Mouse (Mus musculus) C2C12 (cell line): ENCODE measurements at regions not wholly inside any gene's neighbourhood (a gene's known extent, or its start where the extent isn't known, plus 50 kb on each side); places are given as distances from the start of the nearest gene placed in this dataset.
A peak's percentile ranks its signal among the peaks of the same experiment; 100 is the strongest.
"Not testable (repeated sequence)": the region's sequence is repeated elsewhere in the genome, so short reads cannot be mapped to it uniquely, and the experiment has no call there.

Source experiments
- H3K27me3 ChIP-seq: one replicate; pipeline ENCODE4 v1.6.1; 2011; ENCODE audit not compliant: control insufficient read depth, insufficient read depth, insufficient read length
- H3K36me3 ChIP-seq: one replicate; pipeline ENCODE4 v1.6.1; 2011; ENCODE audit not compliant: control insufficient read depth, insufficient read depth
- H3K4me3 ChIP-seq: one replicate; pipeline ENCODE4 v1.5.1; 2011; ENCODE audit warnings: mild to moderate bottlenecking, control low read depth; ENCODE audit not compliant: poor library complexity, insufficient read depth, severe bottlenecking
- H3K79me2 ChIP-seq: one replicate; pipeline ENCODE4 v1.6.1; 2011; ENCODE audit not compliant: control insufficient read depth, insufficient read depth
- H3K79me3 ChIP-seq: one replicate; pipeline ENCODE4 v1.6.1; 2011; ENCODE audit warnings: low read depth, control low read depth
- H3ac ChIP-seq: one replicate; pipeline ENCODE3; 2011; ENCODE audit warnings: low read depth; ENCODE audit not compliant: control insufficient read depth, insufficient read length
- CEBPB ChIP-seq: IDR thresholded peaks from one replicate; pipeline ENCODE4 v1.6.1; 2011; ENCODE audit warnings: low read depth, mild to moderate bottlenecking, control low read depth, moderate library complexity
- CTCF ChIP-seq: IDR thresholded peaks from one replicate; pipeline ENCODE4 v1.5.1; 2011; ENCODE audit not compliant: control insufficient read depth, insufficient read depth, insufficient read length
- FOSL1 ChIP-seq: IDR thresholded peaks from one replicate; pipeline ENCODE4 v1.8.0; 2011; ENCODE audit warnings: mild to moderate bottlenecking, low read length; ENCODE audit not compliant: poor library complexity, insufficient read depth, severe bottlenecking
- MAX ChIP-seq: IDR thresholded peaks from one replicate; pipeline ENCODE4 v1.6.1; 2011; ENCODE audit warnings: mild to moderate bottlenecking, control low read depth
- MYOD1 ChIP-seq: IDR thresholded peaks from one replicate; pipeline ENCODE4 v1.6.1; 2011; ENCODE audit warnings: low read depth; ENCODE audit not compliant: control insufficient read depth, insufficient read length
- MYOG ChIP-seq: IDR thresholded peaks from one replicate; pipeline ENCODE4 v1.6.1; 2011; ENCODE audit not compliant: control insufficient read depth, insufficient read length; ENCODE audit errors: extremely low read depth
- USF1 ChIP-seq: IDR thresholded peaks from one replicate; pipeline ENCODE4 v1.6.1; 2011; ENCODE audit warnings: low read depth, mild to moderate bottlenecking, control low read depth, moderate library complexity

DNA sequence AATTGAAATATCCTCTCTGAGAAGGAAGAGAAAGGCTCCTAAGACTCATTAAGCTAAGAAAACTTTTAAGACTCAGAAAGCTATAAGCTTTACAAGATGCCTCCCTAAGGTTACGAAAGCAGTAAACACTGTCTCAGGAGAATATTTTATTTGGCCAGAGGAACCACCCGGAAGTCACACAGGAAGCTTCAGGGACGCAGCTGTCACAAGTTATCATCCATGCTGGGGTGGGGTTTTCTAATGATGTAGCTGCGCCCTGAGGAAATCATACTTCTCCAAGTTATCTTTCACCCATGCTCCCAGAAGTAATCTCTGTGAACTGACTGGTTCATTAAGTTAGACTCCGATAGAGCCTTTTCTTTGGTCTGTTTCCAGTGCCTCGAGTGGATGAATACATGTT, 102.0 kb upstream of the Fam78b start:
- Histone ChIP-seq H3ac (no peak overlapping the region), H3K27me3 (no peaks in the 10 kb centered on the region), H3K79me3 (no peaks in the 10 kb centered on the region), H3K79me2 (no peaks in the 10 kb centered on the region), H3K4me3 (no peak overlapping the region), H3K36me3 (no peaks in the 10 kb centered on the region)
- TF ChIP-seq MYOD1 (peak; percentile 83), CTCF (no peak)

DNA sequence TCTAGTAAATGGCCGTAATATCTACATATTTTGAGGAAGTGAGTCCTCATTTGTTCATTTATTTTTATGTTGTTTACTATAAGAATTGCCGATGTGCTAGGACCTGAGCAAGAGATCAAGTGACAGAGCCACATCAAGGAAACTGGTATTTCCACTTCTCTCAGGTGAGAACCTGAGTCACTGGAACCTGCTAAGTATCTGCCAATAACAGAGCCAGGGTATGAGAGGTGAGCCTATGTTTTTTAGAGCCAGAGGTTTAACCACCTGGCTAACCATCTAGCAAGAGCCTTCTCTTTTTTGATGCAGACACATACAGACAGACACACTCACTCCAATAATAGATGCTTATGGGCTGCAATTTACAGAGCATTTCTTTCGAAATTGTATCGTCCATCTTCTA, 101.2 kb upstream of the Fam78b start:
- H3K4me3 ChIP-seq = no peak overlapping the region
- no peaks in the 10 kb centered on the region for H3K36me3 ChIP-seq
- H3K79me3 ChIP-seq = no peaks in the 10 kb centered on the region

DNA sequence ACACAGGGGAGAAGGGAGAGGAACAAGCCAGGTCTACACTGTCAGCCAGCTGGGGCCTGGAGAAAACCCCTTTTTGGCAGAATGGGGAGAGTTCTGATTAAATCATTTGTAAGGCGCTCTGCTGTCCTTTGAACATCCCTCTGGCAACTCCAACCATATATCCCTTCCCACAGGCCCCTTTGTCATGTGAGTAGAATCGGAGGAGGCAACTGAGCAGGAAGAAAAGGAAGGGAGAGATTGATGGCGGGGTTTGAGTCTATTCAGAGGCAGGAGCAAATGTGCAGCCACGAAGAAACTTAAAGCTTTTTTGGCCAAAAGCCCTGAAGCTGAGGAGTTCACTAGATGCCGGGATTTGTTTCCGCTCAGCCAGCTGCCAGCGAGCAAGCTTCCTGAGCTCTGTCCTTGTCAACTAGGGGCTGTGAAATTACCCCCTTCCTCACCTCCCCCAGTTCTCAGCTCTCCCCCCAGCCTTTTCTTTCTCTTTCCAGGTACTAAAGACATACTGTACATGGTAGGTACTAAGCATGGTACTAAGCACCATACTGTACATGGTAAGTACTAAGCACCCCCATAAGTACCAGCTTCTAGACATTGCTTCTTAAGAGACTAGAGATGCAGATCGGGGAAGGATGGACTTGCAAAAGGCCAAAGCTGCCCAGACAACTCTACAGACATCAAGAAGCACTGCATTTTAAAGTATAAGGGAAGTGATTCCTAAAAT, 100.6 kb upstream of the Fam78b start:
- no peaks in the 10 kb centered on the region for H3K79me2 ChIP-seq
- TF ChIP-seq CTCF = no peak
- no peak for TF ChIP-seq FOSL1
- TF ChIP-seq MAX = no peak
- no peak for TF ChIP-seq MYOG
- no peak for TF ChIP-seq USF1
- no peak for TF ChIP-seq CEBPB
- TF ChIP-seq MYOD1 = no peak

More for the DNA sequence above, 101.2 kb upstream of the Fam78b start:
- Histone ChIP-seq H3ac (no peak overlapping the region), H3K27me3 (no peaks in the 10 kb centered on the region), H3K79me2 (no peaks in the 10 kb centered on the region)
- no peak for TF ChIP-seq USF1
- no peak for TF ChIP-seq CTCF
- TF ChIP-seq MYOG = no peak
- no peak for TF ChIP-seq CEBPB
- no peak for TF ChIP-seq MYOD1
- no peak for TF ChIP-seq MAX
- no peak for TF ChIP-seq FOSL1

DNA sequence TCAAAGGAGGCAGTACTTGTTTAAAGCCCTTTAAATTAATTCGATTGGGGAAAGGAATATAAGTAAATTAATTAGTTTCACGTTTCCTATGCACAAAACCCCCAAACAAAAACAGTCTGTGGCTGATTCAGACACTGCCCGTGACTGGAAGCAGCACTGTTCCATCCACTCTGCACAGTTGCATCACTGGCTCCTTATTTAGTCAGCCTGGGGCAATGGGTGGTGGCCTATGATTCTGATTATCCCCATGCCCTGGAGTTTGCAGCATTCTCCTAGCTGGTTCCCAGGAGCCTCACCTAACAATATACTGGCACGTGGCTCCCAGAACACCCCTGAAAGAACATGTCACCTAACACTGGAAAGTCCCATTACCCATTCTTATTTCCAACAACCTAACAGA, 99.6 kb upstream of the Fam78b start:
- TF ChIP-seq CTCF = no peak
- no peak for TF ChIP-seq MYOD1
- Histone ChIP-seq H3K4me3 (no peak overlapping the region), H3K79me2 (no peaks in the 10 kb centered on the region), H3K79me3 (no peaks in the 10 kb centered on the region), H3K27me3 (no peaks in the 10 kb centered on the region), H3ac (no peak overlapping the region), H3K36me3 (no peaks in the 10 kb centered on the region)

More for the DNA sequence above, 100.6 kb upstream of the Fam78b start:
- Histone ChIP-seq H3ac (no peak overlapping the region), H3K27me3 (no peaks in the 10 kb centered on the region), H3K36me3 (no peaks in the 10 kb centered on the region), H3K4me3 (no peak overlapping the region), H3K79me3 (no peaks in the 10 kb centered on the region)

DNA sequence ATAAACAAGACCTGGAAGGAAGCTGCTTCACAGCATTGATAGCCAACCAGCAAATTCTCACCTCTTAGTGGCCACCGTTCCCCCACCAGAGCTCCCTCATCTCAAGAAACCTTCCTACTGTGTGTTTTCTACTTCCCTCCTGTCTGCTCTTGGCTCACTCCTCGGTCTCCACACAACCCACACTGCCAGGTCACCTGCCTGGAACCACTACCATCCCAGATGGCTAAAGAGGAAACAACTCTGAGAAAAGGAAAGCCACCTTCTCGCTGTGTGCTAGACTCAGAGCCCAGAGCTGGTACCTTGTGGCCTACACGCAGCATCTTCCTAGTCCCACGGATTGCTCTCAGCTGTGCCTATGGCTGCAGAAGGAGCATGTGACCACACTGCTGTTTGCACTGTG, 97.8 kb upstream of the Fam78b start:
- Histone ChIP-seq H3K36me3 (no peaks in the 10 kb centered on the region), H3K79me3 (no peaks in the 10 kb centered on the region), H3ac (no peak overlapping the region), H3K27me3 (no peaks in the 10 kb centered on the region), H3K4me3 (no peak overlapping the region), H3K79me2 (no peaks in the 10 kb centered on the region)
- TF ChIP-seq CEBPB (no peak), MAX (no peak), USF1 (no peak), FOSL1 (no peak), CTCF (no peak), MYOG (no peak), MYOD1 (no peak)

DNA sequence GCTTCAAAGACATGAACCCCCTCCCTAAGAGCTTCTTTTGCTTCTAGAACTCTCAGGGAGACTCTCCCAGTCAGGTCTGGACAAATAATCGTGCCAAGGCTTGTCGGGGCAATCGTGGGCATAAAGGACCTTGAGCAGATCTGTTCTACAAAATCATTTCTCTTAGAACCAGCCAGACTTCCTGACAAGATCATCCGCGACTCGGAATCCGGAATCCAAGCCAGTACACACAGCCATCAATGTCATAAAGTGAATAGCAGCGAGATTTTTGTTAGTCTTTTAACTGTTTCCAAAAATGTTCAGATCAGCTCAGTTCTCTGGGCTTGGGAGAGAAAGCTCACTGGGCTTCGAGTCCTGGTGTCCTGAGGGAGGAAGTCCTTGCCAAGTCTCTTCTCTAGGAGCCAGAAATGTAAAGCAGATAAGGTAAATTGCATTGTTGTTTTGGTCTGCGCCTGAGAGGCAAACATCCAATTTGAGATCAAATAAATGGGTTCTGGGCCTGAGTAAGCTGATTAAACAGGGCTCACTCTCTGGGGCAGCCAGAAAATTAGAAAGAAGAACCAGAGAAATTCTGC, 92.9 kb upstream of the Fam78b start:
- no peaks in the 10 kb centered on the region for H3K79me2 ChIP-seq
- H3ac ChIP-seq = no peak overlapping the region
- H3K79me3 ChIP-seq = no peaks in the 10 kb centered on the region
- no peaks in the 10 kb centered on the region for H3K27me3 ChIP-seq
- no peak for TF ChIP-seq MYOD1
- TF ChIP-seq USF1 = no peak
- TF ChIP-seq FOSL1 = no peak
- no peak for TF ChIP-seq CEBPB
- no peak for TF ChIP-seq CTCF
- TF ChIP-seq MYOG = no peak
- TF ChIP-seq MAX = no peak
- H3K36me3 ChIP-seq = no peaks in the 10 kb centered on the region
- no peak overlapping the region for H3K4me3 ChIP-seq

DNA sequence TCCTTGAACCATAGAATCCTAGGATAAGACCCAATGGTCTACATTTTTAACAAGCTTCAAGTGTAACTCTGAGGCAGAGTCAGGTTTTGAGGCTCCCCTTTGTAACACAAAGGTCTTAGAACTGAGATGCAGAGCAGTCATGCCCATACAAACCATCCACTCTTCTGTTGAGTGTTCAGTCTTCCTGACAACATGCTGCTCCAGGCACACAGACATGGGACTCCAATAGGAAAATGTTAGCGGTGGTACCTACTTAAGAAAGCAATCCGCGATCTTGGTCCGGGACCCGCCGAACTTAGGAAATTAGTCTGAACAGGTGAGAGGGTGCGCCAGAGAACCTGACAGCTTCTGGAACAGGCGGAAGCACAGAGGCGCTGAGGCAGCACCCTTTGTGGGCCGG, 89.0 kb upstream of the Fam78b start:
- not testable (repeated sequence) for H3ac ChIP-seq, H3K79me3 ChIP-seq, H3K4me3 ChIP-seq, H3K79me2 ChIP-seq, H3K36me3 ChIP-seq, H3K27me3 ChIP-seq
